Mouse (Mus musculus) monocyte, adult 2 months (primary cell): Measurements from ENCODE around the gene Elf2.
A peak's percentile ranks its signal among the peaks of the same experiment; 100 is the strongest.
"Not testable (repeated sequence)": the region's sequence is repeated elsewhere in the genome, so short reads cannot be mapped to it uniquely, and the experiment has no call there.

Experiments
- DNase-seq, 2 experiments: peaks; one replicate each; pipeline ENCODE4 v3.0.0; 2022; ENCODE audit warnings: low spot score in 2 of 2, low read depth in 1 of 2

The Elf2 gene

DNA sequence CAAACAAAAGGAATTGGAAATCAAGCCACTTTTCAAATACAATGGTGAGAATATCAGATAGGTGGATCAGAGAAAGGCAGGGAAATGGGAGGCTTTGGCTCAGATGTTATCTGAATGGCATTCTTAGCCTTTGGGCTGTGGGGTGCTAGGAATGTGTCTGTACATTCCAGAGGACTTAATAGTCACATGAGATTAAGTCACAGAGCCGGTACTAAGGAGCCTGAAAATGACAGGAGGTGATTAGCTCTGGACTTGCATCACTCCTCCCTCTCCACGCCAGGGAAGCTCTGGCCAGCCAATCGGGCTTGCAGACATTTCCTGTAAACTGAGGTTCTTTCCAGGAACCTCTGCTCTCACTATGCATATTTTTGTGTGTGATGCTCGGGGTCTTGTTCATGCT, 119.6 kb downstream of the Elf2 start:
- no peak for DNase-seq

DNA sequence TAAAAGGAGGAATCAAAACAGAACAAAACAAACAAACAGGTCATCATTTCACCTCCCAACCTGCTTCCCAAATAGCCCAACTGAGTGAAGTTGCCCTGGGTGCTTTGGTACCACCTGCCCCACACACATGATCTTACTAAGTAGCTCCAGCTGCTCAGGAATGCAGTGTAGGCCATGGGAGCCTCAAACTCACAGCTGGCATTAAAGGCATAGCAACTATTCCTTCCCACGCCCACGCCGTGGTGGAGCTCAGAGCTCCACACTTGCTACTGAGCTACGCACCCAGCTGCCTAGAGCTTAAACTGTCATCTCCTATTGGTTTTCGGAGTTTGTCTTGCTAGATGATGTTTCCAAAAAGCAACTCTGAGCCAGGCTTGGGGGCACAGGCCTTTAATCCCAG, 121.2 kb downstream of the Elf2 start:
- no peak for DNase-seq

DNA sequence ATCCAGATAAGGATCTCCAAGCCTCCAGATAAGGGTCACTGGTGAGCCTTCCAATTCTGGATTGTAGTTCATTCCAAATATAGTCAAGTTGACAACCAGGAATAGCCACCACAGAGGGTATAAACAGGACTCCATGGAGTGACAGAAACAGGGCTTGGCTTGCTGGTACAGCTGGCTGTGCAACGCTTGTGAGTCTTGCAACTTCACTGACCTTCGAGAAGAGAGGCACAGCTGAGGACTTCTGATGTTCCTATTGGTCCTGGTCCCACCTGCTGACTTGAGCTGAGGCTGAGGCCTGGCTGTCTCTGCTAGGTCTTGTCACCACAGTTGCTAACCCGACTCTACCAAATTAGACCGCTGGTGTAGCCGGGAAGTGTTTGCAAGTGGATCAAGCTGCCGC, 122.1 kb downstream of the Elf2 start:
- DNase-seq = not testable (repeated sequence)

DNA sequence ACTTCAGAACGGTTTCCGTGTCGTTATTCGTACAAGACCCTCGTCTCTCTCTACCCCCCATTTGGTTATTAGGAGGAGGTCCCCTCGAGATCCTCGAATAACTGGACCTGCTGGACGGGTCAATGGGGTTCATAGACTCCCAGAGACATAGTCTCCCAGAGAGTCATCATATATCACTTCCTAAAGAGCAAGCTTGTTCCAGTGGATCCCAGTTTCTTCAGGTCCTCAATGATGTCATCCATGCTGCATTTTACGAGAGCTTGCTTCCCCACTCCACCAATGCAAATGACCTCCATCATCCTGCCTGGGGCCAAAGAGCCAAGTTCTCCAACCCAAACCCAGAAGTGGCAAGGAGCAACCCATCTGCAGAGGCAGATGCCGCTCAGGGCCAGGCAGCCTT, 124.1 kb downstream of the Elf2 start:
- not testable (repeated sequence) for DNase-seq

DNA sequence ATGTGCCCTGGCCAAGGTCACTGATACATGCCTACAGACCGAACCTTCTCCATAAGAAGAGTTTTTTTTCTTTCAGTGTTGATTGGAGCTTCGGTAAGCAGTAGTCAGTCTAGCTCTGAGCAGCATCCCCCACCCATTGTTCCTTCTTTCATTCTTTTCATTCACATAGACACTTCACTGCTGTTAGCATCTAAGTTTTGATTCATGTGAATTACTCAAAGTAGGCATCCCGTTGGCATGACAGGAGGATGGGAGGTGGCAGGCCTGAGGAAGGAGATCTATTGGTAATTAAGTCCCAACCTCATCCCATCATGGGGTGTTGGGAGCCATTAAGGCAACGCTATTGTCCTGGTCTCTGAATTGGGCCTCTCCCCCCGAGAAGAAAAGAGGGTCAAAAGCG, 124.8 kb downstream of the Elf2 start:
- no peak for DNase-seq

DNA sequence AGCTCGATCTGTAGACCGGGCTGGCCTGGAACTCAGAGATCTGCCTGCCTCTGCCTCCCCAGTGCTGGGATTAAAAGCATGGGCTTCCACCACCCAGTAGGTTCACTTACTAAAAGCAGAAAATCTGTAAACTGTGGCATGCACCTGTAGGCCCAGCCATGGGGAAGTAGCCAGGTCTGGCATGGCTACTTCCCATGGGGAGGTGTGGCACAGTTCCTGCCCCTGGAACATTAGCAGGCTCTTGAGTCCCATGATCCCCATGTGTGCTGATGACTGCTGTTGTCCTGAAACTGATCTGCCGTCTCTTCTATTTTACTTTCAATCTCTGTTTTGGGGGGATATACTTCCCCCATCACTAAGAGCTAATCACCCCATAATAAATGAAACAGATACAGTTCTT, 127.4 kb downstream of the Elf2 start:
- no peak for DNase-seq

DNA sequence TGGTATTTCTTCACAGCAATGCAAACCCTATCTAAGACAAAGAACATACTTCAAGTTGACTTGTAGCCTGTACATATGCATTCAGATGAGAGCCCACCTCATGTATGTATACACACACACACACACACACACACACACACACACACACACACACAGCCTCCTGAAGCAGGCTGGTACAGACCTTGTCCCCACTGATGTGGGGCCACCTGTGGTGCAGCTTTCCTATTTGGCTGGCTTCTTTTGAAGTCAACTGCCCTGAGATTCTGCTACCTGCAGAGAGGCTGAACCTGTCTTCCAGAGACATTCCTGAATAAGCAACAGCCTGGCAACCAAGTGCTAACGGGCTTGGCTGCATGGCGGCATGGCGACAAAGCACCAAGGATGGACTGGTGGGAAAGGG, 130.0 kb downstream of the Elf2 start:
- DNase-seq = no peak

DNA sequence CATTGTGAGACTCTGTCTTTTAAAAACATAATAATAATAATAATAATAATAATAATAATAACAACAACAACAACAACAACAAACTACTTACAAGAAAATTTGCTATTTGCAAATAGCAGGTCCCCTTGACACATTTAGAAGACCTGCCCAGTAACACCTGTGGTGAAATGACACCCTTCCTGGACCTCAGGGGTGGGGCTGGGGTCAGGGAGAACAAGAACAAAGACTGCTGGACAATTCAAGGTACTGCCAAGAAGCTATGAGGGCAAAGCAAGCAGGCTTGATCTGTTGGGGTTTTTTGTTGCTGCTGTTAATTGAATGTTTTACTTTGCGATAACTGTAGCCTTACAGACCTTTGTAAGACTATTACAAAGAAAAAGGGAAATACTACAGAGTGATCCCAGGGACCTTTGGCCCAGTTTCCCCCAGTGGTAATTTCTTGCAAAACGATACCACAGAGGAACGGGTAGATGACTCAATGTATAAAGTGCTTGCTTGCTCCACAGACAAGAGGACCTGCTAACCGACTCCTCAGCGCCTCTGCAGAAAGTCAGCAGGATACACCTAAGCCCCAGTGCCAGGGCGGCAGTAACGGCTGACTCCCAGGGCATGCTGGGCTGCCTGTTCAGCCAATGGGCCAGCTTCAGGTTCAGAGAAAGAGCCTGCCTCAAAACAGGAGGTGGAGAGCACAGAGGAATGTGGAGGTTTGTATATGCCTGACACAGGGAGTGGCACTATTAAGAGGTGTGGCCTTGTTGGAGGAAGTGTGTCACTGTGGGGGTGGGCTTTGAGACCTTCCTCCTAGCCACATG, 130.8 kb downstream of the Elf2 start:
- peak; percentile 62 to 67 for DNase-seq

DNA sequence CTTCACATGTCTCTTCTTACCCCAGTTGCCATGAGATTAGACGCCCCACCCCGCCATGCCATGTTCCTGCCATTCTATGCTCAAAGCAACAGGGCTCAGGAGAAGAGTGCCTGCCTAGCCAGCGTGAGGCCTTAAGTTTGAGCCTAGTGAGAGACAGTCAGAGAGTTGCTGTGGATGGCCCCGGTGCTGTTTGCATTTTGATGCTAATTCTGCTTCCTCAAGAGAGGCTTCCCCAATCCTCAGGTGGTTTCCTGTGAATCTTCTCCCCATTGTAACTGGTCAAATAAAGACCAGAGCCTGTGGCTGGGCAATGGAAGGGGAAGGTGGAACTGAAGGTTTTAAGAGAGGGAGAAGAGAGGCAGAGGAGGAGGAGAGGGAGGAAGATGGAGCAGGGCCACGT, 131.8 kb downstream of the Elf2 start:
- no peak for DNase-seq

DNA sequence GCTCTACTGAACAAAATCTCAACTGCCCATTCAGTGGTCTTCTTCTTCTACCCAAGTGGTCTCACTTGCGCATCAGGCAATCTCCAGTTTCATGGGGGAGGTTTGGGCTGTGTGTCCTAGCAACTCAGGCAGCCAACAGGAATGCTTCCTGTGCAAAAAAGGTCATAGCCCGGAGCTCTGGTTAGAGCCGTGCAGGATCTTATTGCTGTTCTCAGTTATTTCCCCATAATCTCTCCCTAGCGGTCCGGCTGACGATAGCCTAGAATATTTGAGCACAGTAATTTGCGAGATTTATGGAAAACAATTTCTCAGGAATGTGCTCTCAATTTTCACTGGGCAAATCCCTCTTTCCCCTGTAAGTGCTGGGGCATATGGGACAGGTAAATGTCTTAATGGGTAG, 133.9 kb downstream of the Elf2 start:
- no peak for DNase-seq

DNA sequence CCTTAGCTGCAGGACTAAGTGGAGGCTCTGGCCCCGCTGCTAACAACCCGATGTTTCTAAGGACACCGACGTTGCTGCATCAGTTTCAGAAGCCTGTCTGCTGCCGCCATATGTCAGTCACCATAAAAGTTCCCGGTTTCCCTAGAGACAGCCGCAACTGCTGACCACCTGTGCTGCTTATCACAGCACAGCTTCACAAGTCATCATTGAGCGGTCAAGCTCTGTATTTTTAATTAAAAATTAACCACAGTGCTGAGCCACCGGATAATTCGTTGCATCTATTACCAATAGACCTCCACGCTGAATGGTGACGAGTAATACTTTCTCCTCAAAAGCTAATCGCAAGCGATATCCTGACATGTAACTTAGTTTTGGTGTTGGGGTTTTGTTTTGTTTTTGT, 135.6 kb downstream of the Elf2 start:
- no peak for DNase-seq

DNA sequence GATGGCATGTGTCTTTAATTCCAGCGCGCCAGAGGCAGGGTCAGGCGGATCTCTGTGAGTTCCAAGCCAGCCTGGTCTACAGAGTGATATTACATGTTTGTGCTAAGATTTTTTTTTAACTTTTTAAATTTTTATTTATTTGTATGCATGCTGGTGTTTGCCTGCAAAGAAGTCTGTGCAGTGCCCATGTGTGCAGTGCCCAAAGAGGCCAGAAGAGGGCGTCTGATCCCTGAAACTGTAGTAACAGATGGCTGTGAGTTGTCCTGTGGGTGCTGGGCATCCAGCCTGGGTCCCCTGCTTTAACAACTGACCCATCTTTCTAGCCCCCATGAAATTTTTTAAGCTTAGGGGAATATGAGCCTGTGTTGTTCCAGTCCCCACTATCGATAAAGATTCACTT, 136.0 kb downstream of the Elf2 start:
- DNase-seq = no peak

DNA sequence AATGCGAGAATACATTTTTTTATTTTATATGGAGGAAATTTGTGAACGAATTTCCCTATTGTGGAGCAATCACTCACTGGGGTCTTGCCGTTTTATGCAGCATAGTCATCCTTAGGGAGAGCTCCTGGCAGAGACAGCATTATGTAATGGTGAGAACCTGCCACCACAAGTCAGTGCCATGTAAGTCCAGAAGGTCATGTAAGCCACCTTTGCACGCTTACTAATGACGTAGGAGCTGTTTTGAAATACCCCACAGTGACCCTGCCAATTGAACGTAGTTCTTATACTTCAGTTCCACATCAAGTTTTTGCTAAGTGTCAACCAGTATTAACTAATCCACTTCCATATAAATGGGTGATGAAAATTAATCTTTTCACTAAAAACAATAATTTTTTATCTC, 136.6 kb downstream of the Elf2 start:
- DNase-seq = no peak
